Mouse (Mus musculus) liver (tissue): ENCODE data around the gene Uxs1.
A peak's percentile ranks its signal among the peaks of the same experiment; 100 is the strongest.

Source experiments
- DNase-seq: peaks from one replicate; pipeline ENCODE4 v3.0.0-alpha.2; 2020; ENCODE audit warnings: mixed read lengths

Gene Uxs1

GRCm38 (mm10) chr1:43789765-43790164, 37.8 kb downstream of the Uxs1 start:
- DNase-seq: no peak

- DNase-seq: no peak
Measured at GRCm38 (mm10) chr1:43786711-43787110, 40.9 kb downstream of the Uxs1 start.

GRCm38 (mm10) chr1:43785316-43785715, 42.3 kb downstream of the Uxs1 start:
- DNase-seq: no peak

GRCm38 (mm10) chr1:43783186-43783585, 44.4 kb downstream of the Uxs1 start:
- DNase-seq: no peak

GRCm38 (mm10) chr1:43782680-43783079, 44.9 kb downstream of the Uxs1 start:
- no peak for DNase-seq

- DNase-seq: no peak
Measured at GRCm38 (mm10) chr1:43781672-43782071, 45.9 kb downstream of the Uxs1 start.

- no peak for DNase-seq
Measured at GRCm38 (mm10) chr1:43781195-43781594, 46.4 kb downstream of the Uxs1 start.

- no peak for DNase-seq
Measured at GRCm38 (mm10) chr1:43776106-43776505, 51.5 kb downstream of the Uxs1 start.

- no peak for DNase-seq
Measured at GRCm38 (mm10) chr1:43774126-43774525, 53.5 kb downstream of the Uxs1 start.

- no peak for DNase-seq
Measured at GRCm38 (mm10) chr1:43772694-43773093, 54.9 kb downstream of the Uxs1 start.

GRCm38 (mm10) chr1:43770032-43770431, 57.6 kb downstream of the Uxs1 start:
- no peak for DNase-seq

- no peak for DNase-seq
Measured at GRCm38 (mm10) chr1:43769348-43769747, 58.3 kb downstream of the Uxs1 start.

- no peak for DNase-seq
Measured at GRCm38 (mm10) chr1:43768385-43768990, 59.1 kb downstream of the Uxs1 start.

- DNase-seq: no peak
Measured at GRCm38 (mm10) chr1:43766328-43766727, 61.3 kb downstream of the Uxs1 start.

GRCm38 (mm10) chr1:43764481-43764880, 63.1 kb downstream of the Uxs1 start:
- no peak for DNase-seq

GRCm38 (mm10) chr1:43760085-43760484, 67.5 kb downstream of the Uxs1 start:
- DNase-seq: no peak

GRCm38 (mm10) chr1:43754448-43755312, 72.9 kb downstream of the Uxs1 start:
- no peak for DNase-seq

- no peak for DNase-seq
Measured at GRCm38 (mm10) chr1:43738519-43738894, 89.1 kb downstream of the Uxs1 start.

GRCm38 (mm10) chr1:43737812-43738518, 89.6 kb downstream of the Uxs1 start:
- DNase-seq: peak; percentile 26

GRCm38 (mm10) chr1:43732657-43733056, 94.9 kb downstream of the Uxs1 start:
- DNase-seq: no peak

GRCm38 (mm10) chr1:43732100-43732499, 95.5 kb downstream of the Uxs1 start:
- no peak for DNase-seq

- peak; percentile 7 for DNase-seq
Measured at GRCm38 (mm10) chr1:43730491-43730924, 97.1 kb downstream of the Uxs1 start, which contains the start of gene 1500015O10Rik. Gene 1500015O10Rik, plus strand, starts transcription at chr1:43730602.

- no peak for DNase-seq
Measured at GRCm38 (mm10) chr1:43722459-43722858, 105.1 kb downstream of the Uxs1 start.

GRCm38 (mm10) chr1:43718793-43719192, 108.8 kb downstream of the Uxs1 start:
- DNase-seq: no peak
